Mouse (Mus musculus): Measurements from ENCODE around the gene Trip10. TPM values are rescaled to one million over a fixed set of nuclear protein-coding genes. Genes with fewer than 3 reads are reported as not detected.

The Trip10 gene
- total and polyA plus RNA-seq, 3 experiments, result 10.9 to 20.8 TPM; not detected in 1

- TF ChIP-seq MAFK (IDR thresholded peaks at IDR 0.05; ENCODE audit: borderline replicate concordance, low read depth, low read length) (no peak), ELF1 (IDR thresholded peaks at IDR 0.05; ENCODE audit: low read depth, low read length) (peak; percentile 73)
Measured at GRCm38 (mm10) chr17:57290001-57290670, 40.9 kb downstream of the Trip10 start (continued).

DNA sequence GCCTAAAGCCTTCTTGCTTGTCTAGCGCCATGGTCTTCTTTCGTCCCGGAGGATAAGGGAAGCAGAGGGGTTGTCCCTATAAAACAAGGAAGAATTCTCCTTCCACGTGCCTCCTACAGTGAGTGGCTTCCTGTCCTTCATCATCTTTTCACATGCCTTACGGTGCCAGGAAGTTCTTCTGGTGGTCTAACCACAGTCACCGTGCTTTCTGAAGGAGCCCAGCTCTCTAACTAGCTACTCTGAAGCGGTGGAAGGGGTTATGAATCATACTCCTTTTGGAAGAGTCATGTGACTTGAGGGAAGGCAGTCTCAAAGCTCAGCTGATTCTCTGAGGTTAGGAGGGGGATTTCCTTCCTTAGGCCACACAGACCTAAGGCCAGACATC lies 41.4 kb downstream of the Trip10 start:
- Histone ChIP-seq H3K27ac (ENCODE audit: control insufficient read depth, low read depth, low read length) (peak overlapping the region; percentile 97), H3K36me3 (ENCODE audit: control insufficient read depth in 1 of 2, insufficient read depth in 2 of 2, low read length in 2 of 2) (peaks cover 5 to 22% of the 10 kb centered on the region in 2 experiments), H3K4me1 (ENCODE audit: control insufficient read depth in 1 of 2, insufficient read depth in 2 of 2, low read length in 2 of 2) (peaks cover 0 to 29% of the 10 kb centered on the region in 2 experiments), H3K79me2 (ENCODE audit: control insufficient read depth, insufficient read depth, low read length, poor library complexity) (peaks cover 44% of the 10 kb centered on the region), H3K4me3 (ENCODE audit: control insufficient read depth in 1 of 2, insufficient read depth in 1 of 2, low read depth in 2 of 2, low read length in 2 of 2) (peak overlapping the region in 1 of 2 experiments; percentile 34; a peak in 1 of 4 replicates), H3K27me3 (ENCODE audit: control insufficient read depth in 1 of 2, insufficient read depth in 2 of 2, low read length in 2 of 2) (no peaks in the 10 kb centered on the region), H3K9ac (ENCODE audit: control insufficient read depth, low read depth, low read length, poor library complexity, severe bottlenecking) (peak overlapping the region; percentile 53), H3K9me3 (replicated peaks; ENCODE audit: insufficient read depth, low read length) (no peaks in the 10 kb centered on the region)
- no peak for TF ChIP-seq GABPA (IDR thresholded peaks at IDR 0.05; ENCODE audit: low read depth, low read length)
- no peak; the same call in 1 of the 2 replicates for TF ChIP-seq TBP (IDR thresholded peaks at IDR 0.05; ENCODE audit: low read depth, low read length)
- peak; percentile 70 for TF ChIP-seq USF1 (IDR thresholded peaks at IDR 0.05; ENCODE audit: low read depth, low read length)
- no peak for TF ChIP-seq POLR2AphosphoS2 (IDR thresholded peaks at IDR 0.05; ENCODE audit: low read length)
- DNase-seq (ENCODE audit: low read depth, low spot score), result peak; percentile 65

- no peak overlapping the region for H3K27ac ChIP-seq (ENCODE audit: control insufficient read depth, low read depth, low read length)
- DNase-seq (ENCODE audit: low read depth, low spot score), result no peak
- TF ChIP-seq TBP (IDR thresholded peaks at IDR 0.05; ENCODE audit: low read depth, low read length), result no peak
- TF ChIP-seq E2F4 (IDR thresholded peaks at IDR 0.05; ENCODE audit: borderline replicate concordance, low read depth, low read length), result no peak
- no peak for TF ChIP-seq CHD2 (IDR thresholded peaks at IDR 0.05; ENCODE audit: low read length)
- no peak for TF ChIP-seq EP300 (IDR thresholded peaks at IDR 0.05; ENCODE audit: low read depth in 1 of 2, low read length in 2 of 2)
- no peak for TF ChIP-seq JUND (IDR thresholded peaks at IDR 0.05; ENCODE audit: low read depth, low read length)
- no peak for TF ChIP-seq GABPA (IDR thresholded peaks at IDR 0.05; ENCODE audit: low read depth, low read length)
- TF ChIP-seq USF1 (IDR thresholded peaks at IDR 0.05; ENCODE audit: low read depth, low read length), result no peak
- TF ChIP-seq MEF2A (IDR thresholded peaks at IDR 0.05; ENCODE audit: extremely low read depth, insufficient replicate concordance, low read depth, low read length, poor library complexity, severe bottlenecking), result no peak
- TF ChIP-seq CTCF (IDR thresholded peaks at IDR 0.05 in 2 of 3, conservative IDR thresholded peaks at IDR 0.05 in 1 of 3; ENCODE audit: control insufficient read depth in 1 of 3, insufficient read depth in 1 of 3, low read depth in 2 of 3, low read length in 3 of 3, poor library complexity in 1 of 3, severe bottlenecking in 1 of 3), result no peak
- TF ChIP-seq SMC3 (IDR thresholded peaks at IDR 0.05; ENCODE audit: low read depth, low read length), result no peak
- no peak for TF ChIP-seq MAX (IDR thresholded peaks at IDR 0.05; ENCODE audit: low read length)
- TF ChIP-seq HCFC1 (IDR thresholded peaks at IDR 0.05; ENCODE audit: low read depth, low read length), result no peak
- no peak for TF ChIP-seq ZKSCAN1 (IDR thresholded peaks at IDR 0.05; ENCODE audit: low read depth, low read length)
- no peak for TF ChIP-seq KAT2A (conservative IDR thresholded peaks at IDR 0.05; ENCODE audit: low read depth, low read length)
- TF ChIP-seq RAD21 (IDR thresholded peaks at IDR 0.05; ENCODE audit: low read depth, low read length), result no peak
Measured at GRCm38 (mm10) chr17:57292302-57292701, 43.0 kb downstream of the Trip10 start.

More at GRCm38 (mm10) chr17:57292302-57292701, 43.0 kb downstream of the Trip10 start:
- Histone ChIP-seq H3K9me3 (replicated peaks; ENCODE audit: insufficient read depth, low read length) (no peaks in the 10 kb centered on the region), H3K9ac (ENCODE audit: control insufficient read depth, low read depth, low read length, poor library complexity, severe bottlenecking) (no peak overlapping the region), H3K4me1 (ENCODE audit: control insufficient read depth in 1 of 2, insufficient read depth in 2 of 2, low read length in 2 of 2) (peaks cover 0 to 29% of the 10 kb centered on the region in 2 experiments; a peak in 3 of 4 replicates), H3K79me2 (ENCODE audit: control insufficient read depth, insufficient read depth, low read length, poor library complexity) (peaks cover 37% of the 10 kb centered on the region), H3K36me3 (ENCODE audit: control insufficient read depth in 1 of 2, insufficient read depth in 2 of 2, low read length in 2 of 2) (peaks cover 7 to 18% of the 10 kb centered on the region in 2 experiments), H3K27me3 (ENCODE audit: control insufficient read depth in 1 of 2, insufficient read depth in 2 of 2, low read length in 2 of 2) (no peaks in the 10 kb centered on the region), H3K4me3 (ENCODE audit: control insufficient read depth in 1 of 2, insufficient read depth in 1 of 2, low read depth in 2 of 2, low read length in 2 of 2) (no peak overlapping the region)

Data from MEL (cell line).